Mouse (Mus musculus): Measurements from ENCODE around the gene Apobec3.

Apobec3 gene

GRCm38 (mm10) chr15:79950250-79951025, 59.0 kb downstream of the Apobec3 start:
- DNase-seq (ENCODE audit: low spot score) = no peak

GRCm38 (mm10) chr15:79951226-79951625, 59.8 kb downstream of the Apobec3 start:
- no peak for DNase-seq (ENCODE audit: low spot score)

GRCm38 (mm10) chr15:79951730-79952503, 60.5 kb downstream of the Apobec3 start:
- DNase-seq (ENCODE audit: low spot score) = no peak

- DNase-seq (ENCODE audit: low spot score) = no peak
Observed at GRCm38 (mm10) chr15:79952504-79953231, 61.2 kb downstream of the Apobec3 start.

GRCm38 (mm10) chr15:79953470-79953869, 62.0 kb downstream of the Apobec3 start:
- DNase-seq (ENCODE audit: low spot score) = no peak

GRCm38 (mm10) chr15:79956559-79956958, 65.1 kb downstream of the Apobec3 start:
- no peak for DNase-seq (ENCODE audit: low spot score)

GRCm38 (mm10) chr15:79958418-79958817, 67.0 kb downstream of the Apobec3 start:
- DNase-seq (ENCODE audit: low spot score) = no peak

- DNase-seq (ENCODE audit: low spot score) = no peak
Observed at GRCm38 (mm10) chr15:79961366-79961921, 70.0 kb downstream of the Apobec3 start.

GRCm38 (mm10) chr15:79962661-79963060, 71.2 kb downstream of the Apobec3 start:
- DNase-seq (ENCODE audit: low spot score) = no peak

- no peak for DNase-seq (ENCODE audit: low spot score)
Observed at GRCm38 (mm10) chr15:79964376-79964775, 72.9 kb downstream of the Apobec3 start.

Data from ovary, postnatal 14 days (tissue).